Mouse (Mus musculus): ENCODE results near the gene Zcchc7. TPM values are rescaled to one million over a fixed set of nuclear protein-coding genes. Genes with fewer than 3 reads are reported as not detected.

Gene Zcchc7
- polyA plus RNA-seq, 1 experiment = 15.9 TPM

GRCm38 (mm10) chr4:44891344-44891743 is 135.7 kb downstream of the Zcchc7 start:
- DNase-seq = no peak
- Histone ChIP-seq H3K4me1 (ENCODE audit: control insufficient read depth, insufficient read depth, low read length) (peaks cover 5% of the 10 kb centered on the region), H3K4me3 (replicated peaks; ENCODE audit: extremely low read depth, low read depth, low read length) (no peak overlapping the region)
- no peak for TF ChIP-seq CTCF (IDR thresholded peaks at IDR 0.05; ENCODE audit: insufficient read depth, low read length)
- no peak for TF ChIP-seq POLR2A (IDR thresholded peaks at IDR 0.05; ENCODE audit: borderline replicate concordance, extremely low read depth, low read depth, low read length)
- WGBS = 53% methylated on average over 6 of the region's 6 CpGs

GRCm38 (mm10) chr4:44905651-44906271 is 150.1 kb downstream of the Zcchc7 start:
- no peak for DNase-seq
- 39% methylated on average over 11 of the region's 11 CpGs for WGBS
- TF ChIP-seq POLR2A (IDR thresholded peaks at IDR 0.05; ENCODE audit: borderline replicate concordance, extremely low read depth, low read depth, low read length) = no peak
- Histone ChIP-seq H3K4me1 (ENCODE audit: control insufficient read depth, insufficient read depth, low read length) (peaks cover 8% of the 10 kb centered on the region), H3K4me3 (replicated peaks; ENCODE audit: extremely low read depth, low read depth, low read length) (no peak overlapping the region)

- no peak for DNase-seq
- TF ChIP-seq CTCF (IDR thresholded peaks at IDR 0.05; ENCODE audit: insufficient read depth, low read length) (no peak), POLR2A (IDR thresholded peaks at IDR 0.05; ENCODE audit: borderline replicate concordance, extremely low read depth, low read depth, low read length) (no peak)
- Histone ChIP-seq H3K4me3 (replicated peaks; ENCODE audit: extremely low read depth, low read depth, low read length) (no peak overlapping the region), H3K4me1 (ENCODE audit: control insufficient read depth, insufficient read depth, low read length) (peaks cover 8% of the 10 kb centered on the region)
- WGBS = 52% methylated on average over 4 of the region's 4 CpGs
These were observed 150.7 kb downstream of the Zcchc7 start for GRCm38 (mm10) chr4:44906399-44906798.

- H3K4me1 ChIP-seq (ENCODE audit: control insufficient read depth, insufficient read depth, low read length) = peaks cover 8% of the 10 kb centered on the region
- peak; percentile 33 for TF ChIP-seq CTCF (IDR thresholded peaks at IDR 0.05; ENCODE audit: insufficient read depth, low read length)
- TF ChIP-seq POLR2A (IDR thresholded peaks at IDR 0.05; ENCODE audit: borderline replicate concordance, extremely low read depth, low read depth, low read length) = no peak
- 40% methylated on average over 2 of the region's 2 CpGs for WGBS
These were observed 154.4 kb downstream of the Zcchc7 start for GRCm38 (mm10) chr4:44910065-44910464.

GRCm38 (mm10) chr4:44910857-44911256 is 155.2 kb downstream of the Zcchc7 start:
- TF ChIP-seq CTCF (IDR thresholded peaks at IDR 0.05; ENCODE audit: insufficient read depth, low read length) = no peak
- no peak for TF ChIP-seq POLR2A (IDR thresholded peaks at IDR 0.05; ENCODE audit: borderline replicate concordance, extremely low read depth, low read depth, low read length)
- Histone ChIP-seq H3K4me1 (ENCODE audit: control insufficient read depth, insufficient read depth, low read length) (peaks cover 4% of the 10 kb centered on the region; the same call in 1 of the 2 replicates), H3K4me3 (replicated peaks; ENCODE audit: extremely low read depth, low read depth, low read length) (no peak overlapping the region)
- 81% methylated on average over 2 of the region's 2 CpGs for WGBS
- DNase-seq = no peak

More at GRCm38 (mm10) chr4:44910065-44910464, 154.4 kb downstream of the Zcchc7 start:
- H3K4me3 ChIP-seq (replicated peaks; ENCODE audit: extremely low read depth, low read depth, low read length) = no peak overlapping the region
- no peak for DNase-seq

GRCm38 (mm10) chr4:44917312-44917848 is 161.7 kb downstream of the Zcchc7 start:
- H3K4me1 ChIP-seq (ENCODE audit: control insufficient read depth, insufficient read depth, low read length) = no peaks in the 10 kb centered on the region
- TF ChIP-seq POLR2A (IDR thresholded peaks at IDR 0.05; ENCODE audit: borderline replicate concordance, extremely low read depth, low read depth, low read length) = no peak
- TF ChIP-seq CTCF (IDR thresholded peaks at IDR 0.05; ENCODE audit: insufficient read depth, low read length) = no peak
- WGBS = 70% methylated on average over 5 of the region's 5 CpGs
- DNase-seq = no peak
- no peak overlapping the region for H3K4me3 ChIP-seq (replicated peaks; ENCODE audit: extremely low read depth, low read depth, low read length)

- no peaks in the 10 kb centered on the region for H3K4me1 ChIP-seq (ENCODE audit: control insufficient read depth, insufficient read depth, low read length)
- 73% methylated on average over 3 of the region's 3 CpGs for WGBS
- H3K4me3 ChIP-seq (replicated peaks; ENCODE audit: extremely low read depth, low read depth, low read length) = no peak overlapping the region
- TF ChIP-seq CTCF (IDR thresholded peaks at IDR 0.05; ENCODE audit: insufficient read depth, low read length) (no peak), POLR2A (IDR thresholded peaks at IDR 0.05; ENCODE audit: borderline replicate concordance, extremely low read depth, low read depth, low read length) (no peak)
- DNase-seq = no peak
These were observed 162.2 kb downstream of the Zcchc7 start for GRCm38 (mm10) chr4:44917907-44918306.

- no peak for DNase-seq
- Histone ChIP-seq H3K4me3 (replicated peaks; ENCODE audit: extremely low read depth, low read depth, low read length) (no peak overlapping the region), H3K4me1 (ENCODE audit: control insufficient read depth, insufficient read depth, low read length) (no peaks in the 10 kb centered on the region)
- 84% methylated on average over 5 of the region's 5 CpGs for WGBS
- TF ChIP-seq CTCF (IDR thresholded peaks at IDR 0.05; ENCODE audit: insufficient read depth, low read length) = no peak
- no peak for TF ChIP-seq POLR2A (IDR thresholded peaks at IDR 0.05; ENCODE audit: borderline replicate concordance, extremely low read depth, low read depth, low read length)
These were observed 165.2 kb downstream of the Zcchc7 start for GRCm38 (mm10) chr4:44920831-44921230.

- TF ChIP-seq CTCF (IDR thresholded peaks at IDR 0.05; ENCODE audit: insufficient read depth, low read length) = no peak
- no peak for TF ChIP-seq POLR2A (IDR thresholded peaks at IDR 0.05; ENCODE audit: borderline replicate concordance, extremely low read depth, low read depth, low read length)
- 89% methylated on average over 7 of the region's 7 CpGs for WGBS
- no peak for DNase-seq
- H3K4me3 ChIP-seq (replicated peaks; ENCODE audit: extremely low read depth, low read depth, low read length) = no peak overlapping the region
- no peaks in the 10 kb centered on the region for H3K4me1 ChIP-seq (ENCODE audit: control insufficient read depth, insufficient read depth, low read length)
These were observed 166.9 kb downstream of the Zcchc7 start for GRCm38 (mm10) chr4:44922466-44923128.

GRCm38 (mm10) chr4:44923129-44923481 is 167.4 kb downstream of the Zcchc7 start:
- no peaks in the 10 kb centered on the region for H3K4me1 ChIP-seq (ENCODE audit: control insufficient read depth, insufficient read depth, low read length)
- no peak overlapping the region for H3K4me3 ChIP-seq (replicated peaks; ENCODE audit: extremely low read depth, low read depth, low read length)
- no peak for DNase-seq
- TF ChIP-seq POLR2A (IDR thresholded peaks at IDR 0.05; ENCODE audit: borderline replicate concordance, extremely low read depth, low read depth, low read length) = no peak
- TF ChIP-seq CTCF (IDR thresholded peaks at IDR 0.05; ENCODE audit: insufficient read depth, low read length) = no peak
- 91% methylated on average over 5 of the region's 5 CpGs for WGBS

Data from lung, adult 2 months (tissue).